Mouse (Mus musculus): ENCODE results near the gene Zfp507. TPM values are rescaled to one million over a fixed set of nuclear protein-coding genes. Genes with fewer than 3 reads are reported as not detected.

Gene Zfp507
- polyA plus RNA-seq, 1 experiment = 3.8 TPM

DNA sequence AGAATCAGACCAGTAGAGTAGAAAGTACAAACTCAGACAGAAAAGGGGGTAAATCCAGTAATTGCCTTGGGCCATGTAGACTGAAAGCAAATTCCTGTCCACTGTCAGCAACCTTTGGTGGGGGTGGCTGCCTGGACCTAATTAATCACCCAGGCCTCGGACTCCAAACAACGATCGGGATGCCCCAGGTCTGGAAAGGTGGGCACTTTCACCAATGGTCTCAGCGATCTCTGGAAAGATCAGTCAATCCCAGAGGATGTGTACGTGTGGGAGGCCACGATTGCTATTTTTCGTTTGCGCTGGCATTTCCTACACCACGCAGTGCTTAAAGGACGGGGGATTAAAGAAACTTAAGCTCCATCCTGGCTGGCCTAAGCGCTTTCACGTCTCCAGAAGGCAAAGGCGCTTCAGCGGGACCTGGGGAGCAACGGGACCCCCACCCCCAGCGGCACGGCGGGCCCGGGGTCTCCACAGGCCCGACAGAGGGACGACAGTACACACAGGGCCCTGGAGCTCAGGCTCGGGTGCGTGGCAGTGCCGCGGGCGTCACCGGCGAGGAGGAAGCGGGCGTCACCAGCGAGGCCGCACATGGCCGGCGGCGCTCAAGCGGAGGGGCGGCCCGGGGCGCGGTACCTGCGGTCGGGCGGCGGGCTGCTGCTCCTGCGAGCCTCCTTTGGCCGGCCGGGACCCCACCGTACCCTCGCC, 450 bp downstream of the Zfp507 start:
- Histone ChIP-seq H3K4me1 (ENCODE audit: control insufficient read depth, insufficient read depth, insufficient read length, low read length) (no peaks in the 10 kb centered on the region), H3K4me3 (ENCODE audit: insufficient read depth, low read depth, low read length) (peak overlapping the region; percentile 95), H3K27ac (replicated peaks; ENCODE audit: low read depth, low read length) (peak overlapping the region; percentile 38)

DNA sequence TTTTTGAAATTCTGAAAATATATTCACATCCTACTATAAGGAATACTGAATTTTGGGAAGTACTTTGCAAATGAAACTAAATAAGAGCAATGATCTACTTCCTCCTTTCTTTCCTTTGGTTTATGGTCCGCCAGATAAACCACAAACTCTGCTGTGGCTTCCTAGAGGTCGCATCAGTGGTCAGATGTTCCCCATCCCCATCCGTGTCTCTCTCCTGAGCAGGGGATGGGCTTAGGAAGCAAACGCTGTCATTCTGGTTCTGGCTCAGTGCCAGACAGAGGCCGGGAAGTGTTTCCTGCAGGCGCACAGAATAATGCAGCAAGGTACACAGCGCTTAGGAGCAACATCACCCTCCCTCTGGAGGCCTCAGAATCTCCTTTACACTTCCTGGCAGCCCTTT, 6.7 kb downstream of the Zfp507 start:
- Histone ChIP-seq H3K4me1 (ENCODE audit: control insufficient read depth, insufficient read depth, insufficient read length, low read length) (no peaks in the 10 kb centered on the region), H3K27ac (replicated peaks; ENCODE audit: low read depth, low read length) (no peak overlapping the region), H3K4me3 (ENCODE audit: insufficient read depth, low read depth, low read length) (no peak overlapping the region)

DNA sequence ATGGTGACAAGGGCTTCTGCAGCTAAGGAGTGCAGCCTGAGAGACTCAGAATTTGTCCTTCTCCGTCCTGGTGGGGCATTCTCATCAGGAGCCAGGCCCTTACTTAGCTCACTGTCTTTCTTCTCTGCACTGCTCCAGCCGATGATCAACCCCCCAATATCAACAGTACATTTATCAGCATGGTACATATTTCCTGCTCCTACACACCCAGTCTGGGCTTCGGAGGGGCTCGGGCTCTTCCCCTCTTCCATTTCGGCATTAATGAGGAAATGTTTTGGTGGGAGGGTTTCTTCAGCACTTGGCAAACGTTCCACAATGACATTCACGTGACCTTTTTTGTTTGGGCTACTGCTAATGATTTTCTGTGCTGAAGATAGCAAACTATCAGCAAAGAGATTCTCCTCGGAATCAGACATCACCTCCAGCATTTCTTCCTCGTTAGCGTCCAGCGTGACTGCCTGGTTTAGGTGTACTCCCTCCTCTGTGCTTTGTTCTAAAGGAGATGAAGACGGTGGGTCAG, 8.6 kb downstream of the Zfp507 start:
- Histone ChIP-seq H3K4me1 (ENCODE audit: control insufficient read depth, insufficient read depth, insufficient read length, low read length) (no peaks in the 10 kb centered on the region), H3K4me3 (ENCODE audit: insufficient read depth, low read depth, low read length) (no peak overlapping the region), H3K27ac (replicated peaks; ENCODE audit: low read depth, low read length) (no peak overlapping the region)

DNA sequence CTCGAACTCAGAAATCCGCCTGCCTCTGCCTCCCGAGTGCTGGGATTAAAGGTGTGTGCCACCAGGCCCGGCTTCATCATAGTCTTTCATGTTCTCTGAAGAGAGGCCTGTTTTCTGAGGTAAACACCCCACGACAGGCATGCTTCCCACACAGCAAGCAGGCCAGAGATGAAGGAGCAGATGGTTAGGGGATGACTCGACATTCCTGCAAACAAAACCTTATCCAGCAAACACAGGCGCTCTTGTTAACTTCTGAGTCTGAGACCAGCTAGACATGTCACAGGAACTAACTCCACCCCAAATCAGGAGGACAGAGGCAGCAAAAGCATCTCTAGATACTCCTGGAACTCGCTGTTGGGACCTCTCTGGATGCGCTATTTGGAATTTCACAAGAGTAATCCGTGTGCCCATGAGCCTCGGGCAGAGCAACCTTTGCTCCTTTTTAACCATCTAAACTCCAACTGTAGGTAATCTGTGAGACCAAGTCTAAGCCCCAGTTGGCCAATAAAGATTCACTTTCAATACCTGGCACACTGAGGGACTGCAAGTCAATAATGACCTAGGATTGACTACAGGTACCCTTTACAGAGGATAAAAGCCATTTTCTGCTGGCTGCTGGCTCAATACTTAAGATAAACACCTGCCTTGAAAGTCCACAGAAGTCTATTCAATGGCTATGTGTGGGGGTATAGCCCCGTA, 10.5 kb downstream of the Zfp507 start:
- Histone ChIP-seq H3K4me1 (ENCODE audit: control insufficient read depth, insufficient read depth, insufficient read length, low read length) (no peaks in the 10 kb centered on the region), H3K4me3 (ENCODE audit: insufficient read depth, low read depth, low read length) (no peak overlapping the region), H3K27ac (replicated peaks; ENCODE audit: low read depth, low read length) (no peak overlapping the region)

DNA sequence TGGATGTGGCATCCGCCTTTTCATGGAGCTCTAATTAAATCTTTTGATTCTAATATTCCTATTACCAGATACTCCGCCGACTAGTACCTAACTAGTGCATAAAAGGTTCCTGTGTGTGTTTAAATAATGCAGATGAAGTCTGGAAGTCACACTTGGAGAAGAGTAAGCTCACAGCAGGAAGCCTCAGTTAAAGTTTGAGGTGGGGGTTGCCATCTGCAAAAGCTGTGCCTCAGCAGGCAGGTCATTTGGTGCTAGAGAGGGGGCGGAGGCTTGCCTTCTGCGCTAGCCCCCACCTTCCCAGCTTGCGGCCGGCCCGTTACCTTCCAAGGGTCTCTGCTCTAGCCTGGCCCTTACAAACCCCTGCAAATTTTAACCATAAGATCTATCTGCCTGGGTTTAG, 11.9 kb downstream of the Zfp507 start:
- Histone ChIP-seq H3K4me1 (ENCODE audit: control insufficient read depth, insufficient read depth, insufficient read length, low read length) (no peaks in the 10 kb centered on the region), H3K27ac (replicated peaks; ENCODE audit: low read depth, low read length) (no peak overlapping the region), H3K4me3 (ENCODE audit: insufficient read depth, low read depth, low read length) (no peak overlapping the region)

DNA sequence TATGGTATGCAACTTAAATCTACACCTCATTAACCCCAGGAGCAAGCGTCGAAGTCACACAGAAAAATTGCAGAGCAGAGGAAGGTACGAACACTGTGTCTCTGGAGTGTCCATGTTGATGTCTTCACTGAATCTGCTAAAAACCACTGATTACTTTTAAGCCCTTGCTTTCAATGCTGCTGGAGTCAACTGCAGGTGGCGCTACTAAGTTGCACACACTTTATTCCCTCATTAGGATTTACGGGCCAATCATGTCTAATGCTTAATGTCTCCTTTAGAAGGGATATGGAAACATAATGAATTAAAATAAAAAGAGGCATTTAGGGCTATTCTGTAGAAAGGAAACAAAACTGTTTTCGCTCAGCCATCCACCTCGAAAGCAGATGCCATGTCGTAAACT, 12.6 kb downstream of the Zfp507 start:
- Histone ChIP-seq H3K4me1 (ENCODE audit: control insufficient read depth, insufficient read depth, insufficient read length, low read length) (no peaks in the 10 kb centered on the region), H3K27ac (replicated peaks; ENCODE audit: low read depth, low read length) (no peak overlapping the region), H3K4me3 (ENCODE audit: insufficient read depth, low read depth, low read length) (no peak overlapping the region)

DNA sequence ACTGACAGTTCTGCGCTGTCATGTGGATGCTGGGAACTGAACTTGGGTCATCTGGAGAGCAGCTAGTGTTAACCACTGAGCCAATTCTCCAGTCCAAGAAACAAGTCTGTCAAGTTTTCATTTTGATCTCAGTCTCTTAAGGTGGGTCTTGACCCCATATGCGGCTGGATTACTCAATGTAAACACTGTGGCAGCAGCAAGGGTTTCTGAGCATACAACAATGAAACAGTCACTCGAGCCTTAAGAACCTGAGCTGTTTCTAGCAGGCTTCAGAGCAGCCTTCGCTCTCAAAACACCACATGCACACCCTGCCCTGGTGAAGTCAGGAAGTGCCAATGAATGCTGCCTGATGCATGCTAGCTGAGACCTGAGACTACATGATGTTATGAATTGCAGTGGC, 17.2 kb downstream of the Zfp507 start:
- H3K27ac ChIP-seq (replicated peaks; ENCODE audit: low read depth, low read length) = no peak overlapping the region
- no peaks in the 10 kb centered on the region for H3K4me1 ChIP-seq (ENCODE audit: control insufficient read depth, insufficient read depth, insufficient read length, low read length)
- H3K4me3 ChIP-seq (ENCODE audit: insufficient read depth, low read depth, low read length) = no peak overlapping the region

DNA sequence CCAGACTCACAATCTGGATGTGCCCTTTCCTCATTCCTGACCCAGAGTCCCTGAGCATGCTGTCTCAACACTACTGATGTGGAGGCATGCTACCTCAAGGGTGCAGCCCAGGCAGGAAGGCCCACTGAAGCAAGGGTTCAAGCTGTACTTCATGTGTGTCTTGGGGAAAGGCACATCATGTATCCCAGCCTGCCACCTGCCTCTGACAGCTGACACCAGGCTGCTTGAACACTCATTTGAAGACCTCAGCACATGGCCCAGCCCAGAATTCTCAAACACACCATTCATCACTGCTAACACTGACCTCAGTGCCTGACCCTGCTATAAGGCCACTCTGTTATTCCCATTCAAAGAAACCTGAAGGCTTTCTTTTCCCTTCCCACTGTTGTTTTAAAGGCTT, 20.6 kb downstream of the Zfp507 start:
- H3K4me1 ChIP-seq (ENCODE audit: control insufficient read depth, insufficient read depth, insufficient read length, low read length) = no peaks in the 10 kb centered on the region
- no peak overlapping the region for H3K4me3 ChIP-seq (ENCODE audit: insufficient read depth, low read depth, low read length)
- no peak overlapping the region for H3K27ac ChIP-seq (replicated peaks; ENCODE audit: low read depth, low read length)

DNA sequence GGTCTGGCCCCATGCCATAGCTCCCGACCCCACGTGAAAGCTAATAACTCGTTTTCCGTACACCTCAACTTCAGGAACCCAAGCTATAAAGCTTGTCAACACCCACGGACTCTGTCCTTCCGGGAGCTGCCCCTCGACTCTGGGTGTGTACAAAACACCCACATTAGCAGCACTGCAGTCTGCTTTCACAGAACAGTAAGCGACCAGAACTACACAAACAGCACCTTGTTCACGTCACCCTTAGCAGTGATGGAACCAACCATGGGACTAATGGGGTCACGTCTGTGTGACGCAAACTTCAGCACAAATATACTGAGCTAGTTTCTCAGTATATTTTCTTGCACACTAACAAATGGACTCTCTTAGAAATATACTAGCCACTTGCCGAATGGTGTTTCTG, 28.7 kb downstream of the Zfp507 start:
- Histone ChIP-seq H3K4me1 (ENCODE audit: control insufficient read depth, insufficient read depth, insufficient read length, low read length) (no peaks in the 10 kb centered on the region), H3K27ac (replicated peaks; ENCODE audit: low read depth, low read length) (no peak overlapping the region), H3K4me3 (ENCODE audit: insufficient read depth, low read depth, low read length) (no peak overlapping the region)

DNA sequence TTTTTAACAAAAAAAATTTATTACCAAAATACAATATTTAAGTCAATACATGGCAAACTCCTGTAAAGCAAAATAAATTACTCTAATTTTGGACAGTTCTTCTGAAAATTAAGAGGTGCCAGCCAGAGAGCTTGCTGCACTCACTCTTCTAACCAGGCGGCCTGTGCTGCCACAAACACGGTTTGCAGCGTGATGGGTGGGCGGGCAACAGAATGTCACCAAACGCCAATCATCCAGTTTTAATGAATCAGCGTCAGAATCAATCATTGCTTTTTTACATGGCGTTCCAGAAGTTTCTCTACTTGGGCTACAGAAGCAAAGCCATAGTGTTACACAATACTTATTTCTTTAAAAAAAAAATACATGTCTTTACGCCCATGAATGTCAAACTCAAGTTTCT, 30.5 kb downstream of the Zfp507 start:
- no peaks in the 10 kb centered on the region for H3K4me1 ChIP-seq (ENCODE audit: control insufficient read depth, insufficient read depth, insufficient read length, low read length)
- no peak overlapping the region for H3K4me3 ChIP-seq (ENCODE audit: insufficient read depth, low read depth, low read length)
- no peak overlapping the region for H3K27ac ChIP-seq (replicated peaks; ENCODE audit: low read depth, low read length)

DNA sequence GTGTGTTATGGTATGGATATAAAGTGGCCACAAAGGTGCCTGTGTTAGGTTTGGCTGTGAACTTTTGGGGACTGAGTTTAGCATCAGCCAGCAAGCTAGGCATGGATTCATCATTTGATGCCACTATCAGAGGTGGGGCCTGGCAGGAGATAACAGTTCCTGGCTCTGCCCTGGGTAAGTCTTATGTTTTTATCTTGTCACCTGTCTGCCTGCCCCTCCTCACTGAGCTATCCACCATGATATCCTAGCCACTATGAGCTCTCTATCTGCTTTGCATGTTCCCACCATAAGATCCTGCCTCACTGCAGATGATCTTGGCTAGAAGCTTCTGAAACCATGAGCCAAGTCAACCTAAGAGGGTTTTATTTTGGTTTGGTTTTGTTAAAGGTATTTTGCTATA, 31.7 kb downstream of the Zfp507 start:
- Histone ChIP-seq H3K4me1 (ENCODE audit: control insufficient read depth, insufficient read depth, insufficient read length, low read length) (no peaks in the 10 kb centered on the region), H3K4me3 (ENCODE audit: insufficient read depth, low read depth, low read length) (no peak overlapping the region), H3K27ac (replicated peaks; ENCODE audit: low read depth, low read length) (no peak overlapping the region)

DNA sequence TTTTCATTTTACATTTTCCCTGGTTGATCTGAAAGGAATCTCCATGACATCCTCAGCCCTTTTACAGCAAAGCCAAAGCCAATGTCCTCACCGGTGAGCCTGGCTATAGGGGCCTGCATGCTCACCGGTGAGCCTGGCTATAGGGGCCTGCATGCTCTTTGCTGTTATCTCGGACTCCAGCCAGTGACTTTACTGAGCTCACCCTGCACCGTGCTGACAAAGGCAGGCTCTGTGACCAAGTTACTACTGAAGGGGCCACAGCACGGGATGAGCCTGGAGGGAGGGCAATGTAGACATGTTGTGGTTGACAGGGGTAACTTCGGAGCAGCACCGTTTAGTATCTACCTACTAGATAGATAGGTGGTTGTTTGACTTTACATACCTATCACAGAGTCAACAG, 32.7 kb downstream of the Zfp507 start:
- H3K4me3 ChIP-seq (ENCODE audit: insufficient read depth, low read depth, low read length) = no peak overlapping the region
- no peak overlapping the region for H3K27ac ChIP-seq (replicated peaks; ENCODE audit: low read depth, low read length)
- no peaks in the 10 kb centered on the region for H3K4me1 ChIP-seq (ENCODE audit: control insufficient read depth, insufficient read depth, insufficient read length, low read length)

DNA sequence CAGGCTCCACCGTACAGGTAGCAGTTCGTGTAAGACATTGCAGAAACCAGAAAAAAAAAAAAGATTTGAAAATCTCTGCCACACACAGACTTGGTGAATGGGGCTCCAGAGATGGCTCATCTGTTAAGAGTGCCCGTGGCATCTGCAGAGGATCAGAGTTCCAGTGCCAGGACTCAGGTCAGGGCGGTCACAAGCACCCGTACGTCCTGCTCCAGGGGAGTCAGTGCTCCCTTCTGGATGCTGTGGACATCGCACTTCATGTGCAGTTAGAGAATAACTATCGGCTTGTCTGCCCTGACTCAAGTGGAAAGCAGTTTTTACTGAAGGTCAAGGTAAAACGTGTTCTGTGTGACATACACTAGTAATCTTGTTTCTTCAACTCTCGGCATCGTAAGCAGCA, 38.3 kb downstream of the Zfp507 start:
- Histone ChIP-seq H3K4me3 (ENCODE audit: insufficient read depth, low read depth, low read length) (no peak overlapping the region), H3K4me1 (ENCODE audit: control insufficient read depth, insufficient read depth, insufficient read length, low read length) (no peaks in the 10 kb centered on the region), H3K27ac (replicated peaks; ENCODE audit: low read depth, low read length) (no peak overlapping the region)

DNA sequence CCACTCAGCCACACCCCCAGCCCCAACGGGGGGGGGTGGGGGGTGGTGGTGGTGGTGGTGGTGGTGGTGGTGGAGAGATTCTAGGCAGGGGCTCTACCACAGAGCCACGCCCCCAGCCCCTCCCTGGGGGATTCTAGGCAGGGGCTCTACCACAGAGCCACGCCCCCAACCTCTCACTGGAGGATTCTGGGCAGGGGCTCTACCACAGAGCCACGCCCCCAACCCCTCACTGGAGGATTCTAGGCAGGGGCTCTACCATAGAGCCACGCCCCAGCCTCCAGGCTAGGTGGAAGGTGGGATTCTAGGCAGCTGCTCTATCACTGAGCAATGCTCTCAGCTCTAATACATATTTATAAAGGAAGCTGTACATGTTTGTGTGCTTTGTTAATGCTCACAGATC, 41.0 kb downstream of the Zfp507 start:
- Histone ChIP-seq H3K4me1 (ENCODE audit: control insufficient read depth, insufficient read depth, insufficient read length, low read length) (no peaks in the 10 kb centered on the region), H3K4me3 (ENCODE audit: insufficient read depth, low read depth, low read length) (no peak overlapping the region), H3K27ac (replicated peaks; ENCODE audit: low read depth, low read length) (no peak overlapping the region)

DNA sequence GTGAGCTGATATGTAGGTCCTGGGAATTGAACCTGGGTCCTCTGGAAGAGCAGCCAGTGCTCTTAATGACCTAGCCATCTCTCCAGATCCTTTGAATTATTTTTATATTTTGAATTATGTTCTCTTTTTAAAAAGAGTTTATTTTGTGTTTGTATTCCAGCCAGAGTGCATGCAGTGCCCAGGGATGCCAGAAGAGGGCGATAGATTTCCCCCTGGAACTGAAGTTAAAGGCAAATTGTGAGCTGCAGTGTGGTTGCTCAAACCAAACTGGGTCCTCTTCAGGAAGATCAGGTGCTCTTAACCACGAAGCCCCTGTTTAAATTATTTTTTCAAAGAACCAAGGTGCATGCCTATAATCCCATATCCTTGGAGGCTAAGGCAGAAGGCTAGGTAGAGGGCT, 43.2 kb downstream of the Zfp507 start:
- Histone ChIP-seq H3K4me1 (ENCODE audit: control insufficient read depth, insufficient read depth, insufficient read length, low read length) (no peaks in the 10 kb centered on the region; the same call in 1 of the 2 replicates), H3K27ac (replicated peaks; ENCODE audit: low read depth, low read length) (no peak overlapping the region), H3K4me3 (ENCODE audit: insufficient read depth, low read depth, low read length) (no peak overlapping the region)

Data from brown adipose tissue, adult 24 weeks (tissue).